Mouse (Mus musculus): ENCODE data around the gene Sphk2. TPM values are rescaled to one million over a fixed set of nuclear protein-coding genes. Genes with fewer than 3 reads are reported as not detected.

Sphk2 gene
- total RNA-seq, 2 experiments from 2014 or later: 11.8 to 13.8 TPM

DNA sequence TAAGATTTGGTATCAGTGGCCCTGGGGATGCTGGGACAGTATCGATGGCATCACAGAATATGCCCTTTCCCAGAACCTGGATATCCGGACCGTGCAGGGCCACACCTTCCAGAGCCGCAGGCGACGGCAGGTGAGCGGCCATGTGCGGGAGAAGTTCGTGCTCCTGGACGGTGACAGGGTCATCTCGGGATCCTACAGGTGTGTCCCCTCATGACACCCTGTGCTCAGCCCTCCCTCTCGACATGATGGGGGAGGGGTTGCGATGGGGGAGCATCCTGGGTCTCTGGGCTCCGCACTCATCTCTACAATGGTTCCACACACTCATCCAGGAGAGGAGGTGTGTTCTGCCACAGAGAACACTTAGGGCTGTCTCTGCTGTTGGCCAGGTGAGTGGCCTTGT lies 6.0 kb upstream of the Sphk2 start:
- no peak for DNase-seq

DNA sequence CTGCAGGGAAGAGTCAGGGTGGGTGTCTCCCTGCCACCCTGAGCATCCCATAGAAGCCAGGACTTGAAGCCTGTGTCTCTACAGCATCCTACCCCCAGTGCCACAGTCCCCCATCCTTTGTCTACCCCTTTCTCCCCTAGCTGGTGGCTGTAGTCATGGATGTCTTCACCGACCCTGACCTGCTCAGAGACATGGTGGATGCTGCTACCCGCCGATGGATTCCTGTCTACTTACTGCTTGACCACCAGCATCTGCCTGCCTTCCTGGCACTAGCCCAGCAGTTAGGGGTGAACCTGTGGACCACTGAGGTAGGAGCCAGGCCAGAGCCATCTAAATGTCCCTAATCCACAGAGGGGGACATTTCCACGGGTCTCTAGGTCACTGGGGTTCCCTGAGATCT lies 5.5 kb upstream of the Sphk2 start:
- no peak for DNase-seq

DNA sequence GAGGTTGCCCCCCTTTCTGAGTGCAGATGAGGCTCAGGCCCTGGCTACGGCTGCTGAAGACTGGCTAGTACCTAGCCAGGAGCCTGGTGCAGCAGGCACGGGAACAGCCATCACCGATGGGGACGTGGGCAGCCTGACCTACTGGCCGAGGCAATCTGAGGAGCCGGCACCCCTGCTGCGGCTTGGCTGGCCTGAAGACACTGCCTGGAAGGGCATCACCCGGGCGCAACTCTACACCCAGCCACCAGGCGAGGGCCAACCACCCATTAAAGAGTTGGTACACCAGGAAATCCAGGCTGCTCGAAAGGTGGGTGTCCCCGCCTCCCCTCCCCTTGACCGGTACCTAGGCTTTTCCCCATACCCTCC lies 4.5 kb upstream of the Sphk2 start:
- DNase-seq: peak; percentile 37

DNA sequence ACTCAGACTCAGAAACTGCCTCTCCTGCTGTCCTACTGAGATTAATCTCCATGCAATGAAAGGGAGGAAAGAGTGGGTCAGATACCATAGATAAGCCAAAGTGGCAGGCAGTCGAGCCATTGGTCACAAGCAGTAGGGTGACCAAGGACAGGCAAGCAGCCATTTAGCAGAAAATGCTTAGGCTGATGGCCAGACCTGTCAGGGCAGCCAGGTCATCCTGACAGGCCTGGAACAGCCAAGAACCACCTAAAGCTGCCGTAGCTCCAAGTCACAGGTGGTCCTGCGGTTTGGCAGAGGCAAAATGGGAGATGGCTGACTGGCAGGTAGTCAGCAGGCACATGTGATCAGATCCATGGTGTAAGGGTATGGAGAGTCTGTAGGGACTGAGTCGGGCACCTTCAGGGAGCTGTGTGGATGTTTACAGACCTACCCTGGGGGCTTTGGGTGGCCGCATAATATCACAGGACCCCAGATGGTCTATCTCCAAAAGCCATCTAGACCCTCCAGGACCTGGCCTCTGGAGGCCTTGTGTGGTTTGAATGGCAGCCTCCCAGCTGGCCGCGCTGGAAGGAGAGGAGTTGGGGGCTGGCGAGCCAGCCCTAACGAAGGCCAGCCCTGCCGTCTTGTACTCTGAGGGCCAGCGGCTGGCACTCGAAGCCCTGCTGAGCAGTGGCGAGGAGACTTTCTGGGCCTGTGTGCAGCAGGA lies 4.0 kb upstream of the Sphk2 start:
- peak; percentile 25 for DNase-seq

DNA sequence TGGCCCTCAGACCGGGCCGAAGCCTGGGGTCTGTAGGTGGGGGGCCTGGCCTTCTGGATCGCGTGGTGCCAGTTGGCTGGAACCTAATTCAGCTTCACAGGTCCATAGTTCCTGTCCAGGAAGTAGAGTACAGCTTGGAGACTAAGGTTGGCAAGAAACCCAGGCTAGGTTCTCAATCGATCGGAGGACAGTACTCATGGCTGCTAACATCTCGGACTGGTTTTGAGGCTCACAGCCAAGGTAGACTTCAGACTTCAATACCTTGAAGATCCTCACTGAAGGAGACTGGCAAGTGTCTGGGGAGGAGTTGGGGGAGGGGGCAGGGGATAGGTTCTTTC lies 3.4 kb upstream of the Sphk2 start:
- no peak for DNase-seq

DNA sequence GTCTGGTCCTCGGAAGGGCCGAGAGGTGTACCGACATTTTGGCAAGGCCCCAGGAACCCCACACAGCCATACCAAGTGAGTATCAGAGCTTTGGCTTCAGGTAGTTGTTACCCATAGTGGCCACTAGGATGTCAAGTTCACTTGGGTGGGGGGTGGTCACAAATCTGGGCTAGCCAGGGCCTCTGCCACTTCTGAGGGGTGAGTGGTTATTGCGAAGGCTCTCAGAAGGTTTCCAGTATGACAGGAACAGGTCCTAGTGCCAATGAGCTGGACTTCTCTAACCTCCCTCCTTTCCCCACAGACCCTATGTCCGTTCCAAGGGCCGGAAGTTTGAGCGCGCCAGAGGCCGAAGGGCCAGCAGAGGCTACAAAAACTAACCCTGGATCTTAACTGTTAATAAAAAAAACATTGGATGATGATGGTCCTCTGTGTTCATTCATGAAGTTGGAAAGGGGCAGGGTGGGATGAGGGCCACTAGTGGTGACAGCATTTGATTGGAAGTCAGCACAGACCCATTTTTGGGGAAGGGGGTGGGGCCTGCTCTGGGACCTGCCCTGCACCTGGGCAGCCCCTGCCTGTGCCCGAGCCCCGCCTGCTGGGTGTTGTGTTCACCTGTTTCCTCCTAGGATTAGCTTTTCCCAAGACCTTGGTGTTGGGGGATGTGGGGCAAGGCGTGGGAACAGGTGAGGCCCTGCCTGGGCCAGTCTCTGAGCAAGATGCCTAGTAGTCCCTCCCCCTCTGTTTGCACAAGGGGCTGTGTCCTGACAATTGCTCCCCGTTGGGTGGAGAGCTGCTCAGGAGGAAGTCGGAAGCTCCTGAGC lies 2.8 kb upstream of the Sphk2 start, which contains the start of gene Fam83e:
Gene Fam83e (plus strand): TSS at position 800 of the 821 bp plus-strand sequence.
- DNase-seq: peak; percentile 3

- peak; percentile 7 for DNase-seq
Observed at GRCm38 (mm10) chr7:45719738-45720412, 2.1 kb upstream of the Sphk2 start.

DNA sequence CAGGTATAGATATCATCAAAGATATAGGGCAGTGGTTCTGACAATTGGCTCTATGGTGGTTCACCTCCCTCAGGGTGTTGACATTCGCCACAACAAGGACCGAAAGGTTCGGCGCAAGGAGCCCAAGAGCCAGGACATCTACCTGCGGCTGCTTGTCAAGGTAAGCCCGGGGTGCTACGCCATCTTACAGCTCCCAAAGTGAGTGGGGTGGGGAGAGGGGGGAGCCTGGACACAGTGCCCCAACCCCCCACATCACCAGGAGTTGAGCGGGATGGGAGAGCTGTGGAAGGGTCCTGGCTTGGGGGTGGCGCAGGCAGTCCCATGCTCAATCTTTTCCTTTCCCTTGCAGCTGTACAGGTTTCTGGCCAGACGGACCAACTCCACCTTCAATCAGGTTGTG lies 1.4 kb upstream of the Sphk2 start:
- peak; percentile 8 for DNase-seq

- DNase-seq: no peak
Observed at GRCm38 (mm10) chr7:45718331-45718730, 529 bp upstream of the Sphk2 start.

GRCm38 (mm10) chr7:45716952-45717917 lies 567 bp downstream of the Sphk2 start:
- no peak for DNase-seq

- DNase-seq: peak; percentile 3
Observed at GRCm38 (mm10) chr7:45716460-45716857, 1.3 kb downstream of the Sphk2 start.

DNA sequence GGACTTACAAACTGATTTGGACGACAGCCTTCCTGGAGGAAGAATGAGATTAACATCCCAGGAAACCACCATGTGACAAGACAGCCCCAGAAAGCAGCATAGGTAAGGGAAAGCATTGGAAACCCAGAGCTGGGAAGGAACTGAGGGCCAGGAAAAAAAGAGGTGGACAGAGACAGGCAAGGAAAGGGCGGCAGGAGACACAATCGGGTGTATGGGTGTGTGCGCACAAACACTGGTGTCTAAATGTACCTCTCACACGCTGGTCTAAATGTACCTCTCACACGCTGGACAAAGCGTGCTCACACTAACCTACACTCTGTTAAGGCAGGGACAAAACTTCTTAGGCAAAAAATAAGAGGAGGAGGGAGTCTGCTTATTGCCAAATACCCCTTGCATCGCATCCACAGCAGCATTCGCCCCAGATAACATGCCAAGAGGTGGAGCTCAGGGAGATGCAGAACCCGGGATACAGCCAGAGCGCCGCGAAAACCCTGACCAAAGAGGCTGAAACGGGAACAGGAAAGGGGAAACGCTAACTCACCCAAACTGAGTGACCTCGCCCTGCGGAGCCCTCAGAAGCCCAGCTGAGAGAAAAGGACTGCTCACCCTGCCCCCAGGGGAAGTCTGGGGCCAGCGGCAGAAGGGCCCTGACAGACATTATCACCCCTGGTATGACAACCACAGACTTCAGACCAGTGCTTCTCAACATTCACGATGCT lies 1.9 kb downstream of the Sphk2 start:
- DNase-seq: peak; percentile 20

GRCm38 (mm10) chr7:45715090-45715708 lies 2.6 kb downstream of the Sphk2 start, which contains the start of gene Rpl18:
Gene Rpl18, plus strand, starts transcription at chr7:45715457.
- DNase-seq: peak; percentile 98

GRCm38 (mm10) chr7:45714630-45715089 lies 3.1 kb downstream of the Sphk2 start:
- DNase-seq: no peak

GRCm38 (mm10) chr7:45713881-45714520 lies 3.8 kb downstream of the Sphk2 start:
- DNase-seq: no peak

- peak; percentile 23 for DNase-seq
Observed at GRCm38 (mm10) chr7:45713396-45713795, 4.4 kb downstream of the Sphk2 start.

DNA sequence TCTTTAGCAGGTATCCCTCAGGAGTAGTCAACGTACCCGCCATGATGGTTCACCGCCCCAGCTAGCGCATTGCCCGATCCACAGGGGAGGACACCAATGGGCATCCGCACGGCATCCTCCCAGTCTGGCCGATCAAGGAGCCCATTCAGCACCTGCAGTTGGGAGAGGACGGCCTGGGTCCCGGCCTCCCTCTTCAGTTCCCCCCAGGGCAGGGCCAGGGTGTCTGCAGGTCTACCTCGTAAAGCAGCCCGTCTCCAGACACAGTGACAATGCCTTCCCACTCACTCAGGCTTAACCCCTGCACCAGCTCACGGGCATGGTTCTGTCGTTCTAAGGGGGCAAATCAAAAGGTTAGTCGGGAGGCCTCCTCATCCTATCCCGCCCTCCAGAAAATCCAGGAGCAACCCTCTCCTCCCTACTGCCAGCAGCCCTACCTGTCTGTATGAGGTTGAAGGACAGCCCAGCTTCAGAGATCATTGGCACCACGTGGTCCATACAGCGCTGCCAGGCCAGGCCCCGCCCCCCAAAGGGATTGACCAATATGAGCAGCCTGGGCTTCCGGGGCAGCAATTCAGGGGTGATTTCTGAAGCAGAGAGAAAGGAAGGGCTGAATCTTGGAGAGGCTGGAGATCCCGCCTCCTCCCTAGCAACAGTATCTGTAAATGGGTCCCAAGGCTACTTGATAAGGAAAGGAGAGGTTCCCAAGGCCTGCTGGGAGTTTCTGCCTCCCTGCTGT lies 5.6 kb downstream of the Sphk2 start:
- peak; percentile 44 for DNase-seq

GRCm38 (mm10) chr7:45711316-45712021 lies 6.3 kb downstream of the Sphk2 start:
- DNase-seq: peak; percentile 21

All from gastrocnemius, postnatal 10 days (tissue).